Mouse (Mus musculus) liver, embryonic 14.5 days (tissue): ENCODE results near the gene Birc5.
"Not testable (repeated sequence)": the region's sequence is repeated elsewhere in the genome, so short reads cannot be mapped to it uniquely, and the experiment has no call there.

Source experiments
- CTCF ChIP-seq: IDR thresholded peaks from 2 replicates; pipeline ENCODE4 v1.5.1; 2016; ENCODE audit warnings: antibody characterized with exemption, low read depth, control low read depth
- EP300 ChIP-seq: IDR thresholded peaks from 2 replicates; pipeline ENCODE4 v1.6.1; 2016; ENCODE audit warnings: antibody characterized with exemption, low read depth

DNA sequence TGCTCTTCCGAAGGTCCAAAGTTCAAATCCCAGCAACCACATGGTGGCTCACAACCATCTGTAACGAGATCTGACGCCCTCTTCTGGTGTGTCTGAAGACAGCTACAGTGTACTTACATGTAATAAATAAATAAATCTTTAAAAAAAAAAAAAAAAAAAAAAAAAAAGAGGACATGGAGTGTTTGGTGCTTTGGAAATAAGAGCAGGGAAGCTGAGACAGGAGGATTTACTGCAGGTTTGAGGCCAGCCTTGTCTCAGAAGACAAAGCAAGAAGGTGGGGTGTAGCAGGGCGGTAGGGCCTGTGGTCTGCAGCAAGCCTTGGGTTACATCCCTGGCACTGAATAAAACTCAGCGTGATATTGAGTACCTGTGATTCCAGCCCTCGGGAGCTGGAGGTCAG lies 15.5 kb upstream of the Birc5 start:
- TF ChIP-seq CTCF, EP300: not testable (repeated sequence)
